Mouse (Mus musculus) neutrophil, adult 5-6 weeks (primary cell): ENCODE measurements around the gene Trim46. TPM values are rescaled to one million over a fixed set of nuclear protein-coding genes. Genes with fewer than 3 reads are reported as not detected.

ENCODE experiments used
- ATAC-seq: fragments of 151-379, 151-347 bp; 2 replicates; pipeline ENCODE4 v1.8.0; 2017; ENCODE audit warnings: mild to moderate bottlenecking, moderate TSS enrichment; ENCODE audit not compliant: insufficient number of reproducible peaks, poor library complexity, low FRiP score, severe bottlenecking; ENCODE audit errors: extremely low read depth
- total RNA-seq: library from RNA; stranded (forward); fragments of 200-1000 nt; gene quantifications from 2 replicates; pipeline ENCODE4 v1.2.3, GENCODE M21; 2017

Gene Trim46
- total RNA-seq, result 2.2 and 2.3 TPM in 2 replicates

- peak; percentile 73 for ATAC-seq
Measured at GRCm38 (mm10) chr3:89246261-89247100, at the start of gene Trim46. Gene Trim46, minus strand, starts transcription at chr3:89246309.

DNA sequence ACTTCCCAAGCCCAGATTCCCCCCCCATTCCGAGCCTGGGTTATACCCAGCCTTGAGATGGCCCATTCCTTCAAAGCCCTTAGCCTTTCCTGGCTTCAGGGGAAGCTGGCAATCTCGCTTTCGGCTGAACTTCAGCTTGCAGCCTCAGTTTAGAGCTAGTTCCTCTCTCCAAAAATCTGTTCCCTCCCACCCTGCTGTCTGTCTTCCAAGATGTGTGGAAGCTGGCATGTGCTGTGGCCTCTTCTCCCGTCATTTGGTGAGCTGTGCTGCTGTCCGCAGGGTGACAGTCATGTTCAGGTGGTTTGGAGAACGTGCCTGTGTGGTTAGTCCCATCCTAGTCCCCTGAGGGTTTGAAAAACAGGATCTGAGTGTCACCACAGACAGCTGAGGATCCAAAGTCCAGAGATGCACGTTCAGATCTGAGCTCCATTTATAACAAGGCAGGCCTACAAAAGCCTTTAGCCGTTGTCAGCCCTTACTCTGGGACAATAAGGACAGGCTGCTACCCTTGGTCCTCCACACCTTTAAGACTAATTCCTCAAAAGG, 49.6 kb upstream of the Trim46 start:
- no peak for ATAC-seq

DNA sequence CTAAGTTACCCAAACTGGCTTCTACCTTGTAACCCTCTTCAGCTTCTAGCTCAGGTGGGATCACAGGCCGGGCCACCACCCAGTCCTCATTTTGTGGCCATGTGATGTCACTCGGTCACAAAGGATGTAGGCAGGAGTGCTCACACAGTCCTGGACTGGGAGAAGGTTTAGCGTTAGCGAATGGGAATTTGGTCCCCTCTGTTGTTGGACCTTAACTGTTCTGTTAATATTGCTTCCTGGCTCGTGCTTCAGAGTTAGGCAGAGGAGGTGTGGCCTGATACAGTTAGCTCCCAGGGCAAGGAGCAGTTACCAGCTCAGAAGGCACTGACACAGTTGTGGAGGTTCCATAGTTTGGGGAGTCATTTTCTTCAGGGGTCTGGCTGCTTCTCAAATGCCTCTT, 48.1 kb upstream of the Trim46 start:
- ATAC-seq, result no peak

GRCm38 (mm10) chr3:89293247-89293918, 47.3 kb upstream of the Trim46 start:
- no peak for ATAC-seq

- no peak for ATAC-seq
Measured at GRCm38 (mm10) chr3:89292303-89292702, 46.2 kb upstream of the Trim46 start.

DNA sequence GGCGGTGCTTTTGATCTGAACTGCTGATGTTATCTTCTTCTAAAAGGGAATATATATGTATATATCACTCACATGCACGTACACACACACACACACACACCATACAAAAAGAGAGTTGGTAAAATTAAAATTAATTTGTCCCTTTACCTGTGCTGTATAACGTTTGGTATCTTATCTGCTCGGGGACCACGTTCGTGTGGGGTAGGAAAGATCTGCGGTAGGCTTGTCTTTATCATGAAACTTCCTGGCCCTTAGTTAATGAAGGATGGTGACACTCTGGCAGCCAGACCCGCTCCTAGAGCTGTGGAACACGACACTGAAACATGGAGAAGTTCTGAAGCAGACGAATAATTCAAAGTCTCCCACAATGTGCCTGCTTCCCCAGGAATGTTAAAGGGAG, 45.8 kb upstream of the Trim46 start:
- ATAC-seq, result no peak

- no peak for ATAC-seq
Measured at GRCm38 (mm10) chr3:89288503-89288928, 42.4 kb upstream of the Trim46 start.

DNA sequence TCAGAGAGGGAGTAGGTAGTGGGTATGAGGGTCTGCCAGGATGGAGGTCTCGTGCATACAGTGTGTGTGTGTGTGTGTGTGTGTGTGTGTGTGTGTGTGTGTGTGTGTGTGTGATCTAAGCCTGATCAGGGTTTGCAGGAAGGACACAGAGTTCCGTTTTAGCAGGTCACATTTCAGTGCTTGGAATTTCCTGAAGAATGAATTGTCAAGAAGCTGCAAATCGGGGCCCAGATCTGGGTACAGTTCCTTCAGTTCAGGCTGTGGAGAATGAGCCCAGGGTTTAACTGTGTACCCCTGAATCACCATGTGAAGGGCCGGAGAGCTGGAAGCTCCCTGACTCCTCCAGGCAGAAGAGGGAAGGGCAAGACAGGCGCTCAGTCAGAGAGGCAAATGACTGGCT, 41.2 kb upstream of the Trim46 start:
- ATAC-seq, result no peak

GRCm38 (mm10) chr3:89285526-89285925, 39.4 kb upstream of the Trim46 start:
- ATAC-seq, result no peak

DNA sequence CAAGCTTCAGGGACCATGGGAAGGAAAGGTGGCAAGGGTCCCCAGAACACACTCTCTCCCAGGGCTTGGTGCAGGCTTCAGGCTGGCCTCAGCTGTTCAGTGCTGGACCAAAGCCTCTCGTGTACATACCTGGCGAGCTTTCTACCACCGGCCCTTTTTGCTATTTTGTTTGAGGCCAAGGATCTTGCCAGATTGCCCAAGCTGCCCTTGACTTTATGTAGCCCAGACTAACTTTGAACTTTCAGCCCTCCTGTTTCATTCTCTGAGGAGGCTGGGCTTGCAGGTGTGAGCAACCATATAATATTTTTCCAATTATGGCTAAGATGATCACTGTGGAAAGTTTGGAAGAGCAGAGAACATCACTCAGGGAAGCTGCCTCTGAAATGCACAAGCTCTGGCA, 38.2 kb upstream of the Trim46 start:
- no peak for ATAC-seq

DNA sequence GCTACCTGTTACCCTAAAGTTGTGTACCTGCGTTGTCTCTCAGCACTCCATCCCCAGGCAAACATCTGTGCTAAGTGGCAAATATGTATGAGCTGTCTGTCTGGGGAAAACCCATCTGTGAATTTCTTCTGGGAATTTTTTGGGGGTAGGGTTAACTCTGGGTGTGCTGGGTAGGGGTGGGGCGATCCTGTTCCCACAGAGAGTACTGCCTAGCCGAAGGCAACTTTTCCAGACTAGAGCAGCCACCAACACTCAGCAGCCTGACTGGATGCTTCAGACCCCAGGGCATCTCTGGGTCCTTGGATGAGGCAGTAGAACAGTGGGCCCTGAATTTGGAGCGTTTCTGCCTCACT, 36.2 kb upstream of the Trim46 start:
- no peak for ATAC-seq

DNA sequence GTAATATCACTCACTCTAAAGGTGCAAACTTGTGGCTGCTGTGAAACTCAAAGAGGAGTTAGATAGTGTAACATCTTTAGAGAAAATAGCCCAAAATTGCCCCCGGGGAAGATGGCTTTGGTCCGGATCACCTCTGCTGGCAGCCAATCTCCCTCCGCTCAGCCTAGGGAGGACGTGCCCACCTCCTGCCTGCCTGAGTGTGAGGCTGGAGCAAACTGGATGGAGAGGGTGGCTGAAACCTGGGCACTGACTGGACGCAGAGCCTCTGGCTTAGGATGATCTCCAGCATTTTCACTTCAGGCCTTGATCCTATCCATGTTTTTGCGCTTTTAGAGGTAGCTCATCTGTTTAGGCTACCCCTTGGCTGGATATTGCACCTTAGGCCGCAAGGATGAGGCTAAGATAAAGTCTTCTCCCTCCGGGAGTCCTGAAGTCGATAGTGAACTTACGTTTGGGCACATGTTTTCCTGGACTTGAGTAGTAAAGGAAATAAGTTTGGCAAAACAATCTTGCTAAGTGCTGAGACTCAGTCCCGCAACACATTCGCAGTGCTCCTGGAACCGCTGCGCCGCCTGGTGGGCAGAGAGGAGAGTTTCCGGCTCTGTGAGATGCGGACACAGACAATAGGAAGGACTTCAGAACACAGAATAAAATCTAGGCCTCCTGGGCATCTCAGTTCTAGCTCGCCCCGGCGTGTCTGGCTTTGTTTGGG, 35.6 kb upstream of the Trim46 start:
- peak; percentile 66 for ATAC-seq

DNA sequence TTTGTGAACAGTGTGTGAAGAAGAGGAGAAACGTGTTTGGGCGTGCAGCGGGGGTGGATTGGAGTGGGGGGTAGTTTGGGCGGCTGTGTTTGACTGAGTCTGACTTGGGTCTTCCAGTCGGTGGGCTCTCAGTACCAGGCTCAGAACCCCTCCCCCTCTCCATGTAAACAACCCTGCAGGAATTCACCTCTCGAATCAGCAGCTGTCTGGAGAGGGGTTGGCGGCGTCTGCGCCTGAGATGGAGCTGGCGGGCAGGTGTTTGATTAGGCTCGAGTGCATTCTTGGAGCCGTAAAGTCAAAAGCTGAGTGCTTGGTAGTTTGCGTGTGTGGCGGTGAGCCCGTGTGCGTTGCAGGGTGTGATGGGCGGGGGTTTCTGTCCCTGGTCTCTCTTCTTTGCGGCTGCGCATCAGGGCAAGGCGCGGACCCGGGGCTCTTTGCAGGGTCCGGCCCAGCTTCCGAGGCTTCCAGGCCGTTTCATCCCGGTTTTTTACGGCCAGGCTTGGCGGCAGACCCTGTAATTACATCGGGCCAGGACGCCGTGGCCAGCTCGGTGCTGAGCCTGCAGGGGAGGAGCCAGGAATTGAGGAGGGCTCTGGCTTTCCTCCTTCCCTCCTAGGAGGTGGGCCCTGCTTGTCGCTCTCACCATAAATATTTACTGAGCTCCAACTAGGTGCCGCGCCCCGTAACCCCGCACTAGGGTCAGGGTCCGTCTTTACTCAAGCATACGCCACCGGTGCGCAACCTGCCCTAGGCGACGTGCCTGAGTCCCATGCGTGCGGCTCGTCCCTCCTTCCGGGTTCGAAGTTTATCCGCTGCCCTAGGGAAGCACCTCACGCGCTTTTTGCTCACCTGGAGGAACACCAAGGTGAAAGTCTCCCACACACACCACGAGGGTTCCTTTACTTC, 34.8 kb upstream of the Trim46 start, which contains the start of gene Efna1:
Gene Efna1 (minus strand): TSS at position 537 of the 906 bp plus-strand sequence.
- ATAC-seq, result no peak

GRCm38 (mm10) chr3:89280050-89280605, 34.0 kb upstream of the Trim46 start:
- no peak for ATAC-seq

GRCm38 (mm10) chr3:89279153-89279890, 33.2 kb upstream of the Trim46 start:
- ATAC-seq, result peak; percentile 22; the same call in 1 of the 2 replicates

GRCm38 (mm10) chr3:89278643-89279042, 32.5 kb upstream of the Trim46 start:
- ATAC-seq, result no peak

GRCm38 (mm10) chr3:89278107-89278506, 32.0 kb upstream of the Trim46 start:
- no peak for ATAC-seq
